Mouse (Mus musculus): ENCODE data around the gene Gm42688.
A peak's percentile ranks its signal among the peaks of the same experiment; 100 is the strongest.

- TF ChIP-seq CTCF (IDR thresholded peaks at IDR 0.05; ENCODE audit: borderline replicate concordance, insufficient read depth, low read depth, low read length) = no peak
- peak; percentile 64; the same call in 1 of the 2 replicates for TF ChIP-seq POLR2A (IDR thresholded peaks at IDR 0.05; ENCODE audit: borderline replicate concordance, insufficient read depth, low read length)
These were observed 23.0 kb upstream of the Gm42688 start for GRCm38 (mm10) chr6:83078324-83078858.

Measured in cerebellum, adult 2 months (tissue).